ENCODE assay signal across 11 mouse cellular contexts in the genomic region with DNA sequence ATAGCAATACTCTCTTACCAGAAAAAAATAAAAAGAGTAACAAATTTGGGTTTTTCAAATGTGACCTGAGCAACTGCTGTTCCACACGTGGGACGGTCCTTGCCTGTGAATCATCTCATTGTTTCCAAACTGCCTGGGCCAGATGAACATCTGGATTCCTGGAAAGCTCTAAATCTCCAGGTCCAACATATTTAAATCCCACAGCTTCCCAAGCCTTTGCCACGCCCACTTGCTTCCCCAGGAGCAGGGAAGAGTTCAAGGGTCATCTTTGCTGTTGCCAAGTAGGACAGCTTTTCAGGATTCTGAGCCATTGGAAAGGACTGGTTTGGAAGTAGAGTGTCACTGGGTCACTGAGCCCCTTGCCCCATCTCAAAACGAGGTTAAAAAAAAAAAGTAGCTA.
A peak's percentile ranks its signal among the peaks of the same experiment; 100 is the strongest.
DNase-seq lines count a peak whose midpoint lies in the region; ATAC-seq lines count a peak whose summit lies in the region.
"Had no signal": no experiment of that assay in that cellular context is flagged by ENCODE, and none has a peak within 500 bp of the region (broad histone marks: within the 10 kb centered on the region; RNA-seq: fewer than 3 reads in every experiment).

No protein-coding gene starts in this region.

- peak; percentile 26; the same call in 1 of the 2 replicates for ATAC-seq in intestine, embryonic 16.5 days
- no peak for ATAC-seq in intestine, embryonic 15.5 days
- ATAC-seq in liver, embryonic 11.5 days (replicated peaks; ENCODE audit: low FRiP score), result no peak

- H3K4me1 ChIP-seq in intestine, embryonic 16.5 days (ENCODE audit: control insufficient read depth, insufficient read depth, low read length), result peaks cover 10% of the 10 kb centered on the region
- H3K4me1 ChIP-seq in intestine, embryonic 15.5 days (replicated peaks), result 0 out of 2 replicates have a peak, but pooled peaks cover 3% of the 10 kb centered on the region
- no peaks in the 10 kb centered on the region for H3K4me1 ChIP-seq in liver, embryonic 11.5 days (replicated peaks; ENCODE audit: control insufficient read depth, insufficient read depth, low read length)
- H3K4me1 ChIP-seq: hindbrain, embryonic 12.5 days had no signal

- H3K4me3 ChIP-seq in intestine, embryonic 16.5 days (ENCODE audit: low read length), result no peak overlapping the region
- H3K4me3 ChIP-seq in intestine, embryonic 15.5 days (replicated peaks), result no peak overlapping the region
- H3K4me3 ChIP-seq in liver, embryonic 11.5 days (ENCODE audit: low read depth, low read length), result no peak overlapping the region
- H3K4me3 ChIP-seq: embryonic facial prominence, embryonic 15.5 days; hindbrain, embryonic 12.5 days had no signal

- peak; percentile 37 for DNase-seq in MN1 (ENCODE audit: low spot score)
- peak; percentile 58 for DNase-seq in embryo, embryonic 10.5 days (ENCODE audit: low spot score)
- DNase-seq in kidney, postnatal 25 days, result peak; percentile 55 to 63
- no peak for DNase-seq in retina, postnatal 1 day
- no peak for DNase-seq in thymus, postnatal 36 days
- no peak for DNase-seq in liver, embryonic 11.5 days (ENCODE audit: low spot score)
- DNase-seq: thymus, adult 18-20 months had no signal

- H3K9ac ChIP-seq in intestine, embryonic 16.5 days (ENCODE audit: low read depth, low read length), result no peak overlapping the region
- H3K9ac ChIP-seq in intestine, embryonic 15.5 days, result no peak overlapping the region
- H3K9ac ChIP-seq in liver, embryonic 11.5 days (ENCODE audit: low read depth, low read length), result no peak overlapping the region
- H3K9ac ChIP-seq: embryonic facial prominence, embryonic 15.5 days; hindbrain, embryonic 12.5 days had no signal

- H3K4me2 ChIP-seq in intestine, embryonic 16.5 days (ENCODE audit: low read depth, low read length), result no peak overlapping the region
- H3K4me2 ChIP-seq in intestine, embryonic 15.5 days (replicated peaks), result no peak overlapping the region
- no peak overlapping the region for H3K4me2 ChIP-seq in liver, embryonic 11.5 days
- H3K4me2 ChIP-seq: embryonic facial prominence, embryonic 15.5 days; hindbrain, embryonic 12.5 days had no signal

- no peaks in the 10 kb centered on the region for H3K9me3 ChIP-seq in intestine, embryonic 16.5 days (ENCODE audit: control insufficient read depth, low read length)
- H3K9me3 ChIP-seq in intestine, embryonic 15.5 days, result no peaks in the 10 kb centered on the region
- H3K9me3 ChIP-seq in liver, embryonic 11.5 days (ENCODE audit: control insufficient read depth, low read length), result no peaks in the 10 kb centered on the region
- H3K9me3 ChIP-seq: embryonic facial prominence, embryonic 15.5 days; hindbrain, embryonic 12.5 days had no signal

- WGBS in intestine, embryonic 16.5 days, result 31% methylated on average over 4 of the region's 4 CpGs
- WGBS in intestine, embryonic 15.5 days, result 35% methylated on average over 4 of the region's 4 CpGs
- 69% methylated on average over 4 of the region's 4 CpGs for whole genome bisulfite sequencing in liver, embryonic 11.5 days

- H3K27me3 ChIP-seq in intestine, embryonic 16.5 days (replicated peaks; ENCODE audit: control insufficient read depth, insufficient read depth, low read length), result no peaks in the 10 kb centered on the region
- no peaks in the 10 kb centered on the region for H3K27me3 ChIP-seq in intestine, embryonic 15.5 days (replicated peaks)
- H3K27me3 ChIP-seq in liver, embryonic 11.5 days (replicated peaks; ENCODE audit: control insufficient read depth, insufficient read depth, low read length), result no peaks in the 10 kb centered on the region
- H3K27me3 ChIP-seq: embryonic facial prominence, embryonic 15.5 days; hindbrain, embryonic 12.5 days had no signal

- no peak overlapping the region for H3K27ac ChIP-seq in intestine, embryonic 16.5 days (ENCODE audit: low read length)
- no peak overlapping the region for H3K27ac ChIP-seq in intestine, embryonic 15.5 days
- no peak overlapping the region for H3K27ac ChIP-seq in liver, embryonic 11.5 days (ENCODE audit: low read depth, low read length)
- H3K27ac ChIP-seq: embryonic facial prominence, embryonic 15.5 days; hindbrain, embryonic 12.5 days had no signal

- H3K36me3 ChIP-seq in intestine, embryonic 16.5 days (ENCODE audit: control insufficient read depth, insufficient read depth, low read length), result no peaks in the 10 kb centered on the region
- no peaks in the 10 kb centered on the region for H3K36me3 ChIP-seq in intestine, embryonic 15.5 days
- H3K36me3 ChIP-seq in liver, embryonic 11.5 days (ENCODE audit: control insufficient read depth, insufficient read depth, low read length), result no peaks in the 10 kb centered on the region

Comparison
In these comparisons a context has a peak if more than half of its experiments do, and no peak if none do; other contexts are left out.
1. DNase-seq: peak in MN1 (single experiment), embryo, embryonic 10.5 days (single experiment) and kidney, postnatal 25 days (2 of 2); none in retina, postnatal 1 day (single experiment), thymus, postnatal 36 days (0 of 2) and liver, embryonic 11.5 days (single experiment).